Mouse (Mus musculus) gastrocnemius, postnatal 25 days (tissue): ENCODE measurements at regions not wholly inside any gene's neighbourhood (a gene's known extent, or its start where the extent isn't known, plus 50 kb on each side); places are given as distances from the start of the nearest gene placed in this dataset.
A peak's percentile ranks its signal among the peaks of the same experiment; 100 is the strongest.

Experiments
- DNase-seq: peaks from one replicate; pipeline ENCODE4 v3.0.0; 2022

- no peak for DNase-seq
Measured at GRCm38 (mm10) chr8:30797341-30797740, 2631.2 kb upstream of the 5930422O12Rik start.

GRCm38 (mm10) chr8:30817028-30817427 lies 2611.5 kb upstream of the 5930422O12Rik start:
- DNase-seq: no peak

- no peak for DNase-seq
Measured at GRCm38 (mm10) chr8:30822835-30823587, 2605.5 kb upstream of the 5930422O12Rik start.

GRCm38 (mm10) chr8:30823588-30823938 lies 2604.9 kb upstream of the 5930422O12Rik start:
- DNase-seq: no peak

- DNase-seq: no peak
Measured at GRCm38 (mm10) chr8:30826021-30826420, 2602.5 kb upstream of the 5930422O12Rik start.

GRCm38 (mm10) chr8:30838056-30838455 lies 2590.5 kb upstream of the 5930422O12Rik start:
- DNase-seq: no peak

GRCm38 (mm10) chr8:30840064-30840463 lies 2588.4 kb upstream of the 5930422O12Rik start:
- DNase-seq: peak; percentile 40

- DNase-seq: no peak
Measured at GRCm38 (mm10) chr8:30863017-30863416, 2565.5 kb upstream of the 5930422O12Rik start.

GRCm38 (mm10) chr8:30906044-30906695 lies 2522.3 kb upstream of the 5930422O12Rik start:
- DNase-seq: no peak

GRCm38 (mm10) chr8:30913664-30914063 lies 2514.8 kb upstream of the 5930422O12Rik start:
- no peak for DNase-seq

GRCm38 (mm10) chr8:30915127-30915526 lies 2513.4 kb upstream of the 5930422O12Rik start:
- no peak for DNase-seq

GRCm38 (mm10) chr8:30915601-30916171 lies 2512.8 kb upstream of the 5930422O12Rik start:
- DNase-seq: no peak

- no peak for DNase-seq
Measured at GRCm38 (mm10) chr8:30916184-30916751, 2512.2 kb upstream of the 5930422O12Rik start.

GRCm38 (mm10) chr8:30921451-30921850 lies 2507.1 kb upstream of the 5930422O12Rik start:
- DNase-seq: no peak

- DNase-seq: peak; percentile 20
Measured at GRCm38 (mm10) chr8:30923301-30924159, 2505.0 kb upstream of the 5930422O12Rik start.

- DNase-seq: no peak
Measured at GRCm38 (mm10) chr8:30924160-30924534, 2504.4 kb upstream of the 5930422O12Rik start.

GRCm38 (mm10) chr8:30924656-30925055 lies 2503.9 kb upstream of the 5930422O12Rik start:
- DNase-seq: no peak

GRCm38 (mm10) chr8:30937449-30938075 lies 2490.9 kb upstream of the 5930422O12Rik start:
- DNase-seq: no peak

GRCm38 (mm10) chr8:30940901-30941300 lies 2487.6 kb upstream of the 5930422O12Rik start:
- DNase-seq: no peak

GRCm38 (mm10) chr8:30941511-30942175 lies 2486.9 kb upstream of the 5930422O12Rik start:
- DNase-seq: no peak
